Mouse (Mus musculus): ENCODE results near the gene Cadm1. TPM values are rescaled to one million over a fixed set of nuclear protein-coding genes. Genes with fewer than 3 reads are reported as not detected.

The Cadm1 gene
- polyA plus RNA-seq, 1 experiment: 92.2 TPM

GRCm38 (mm10) chr9:47762913-47763312, 232.9 kb downstream of the Cadm1 start:
- H3K27ac ChIP-seq (ENCODE audit: control insufficient read depth, insufficient read depth, low read depth, low read length): no peak overlapping the region

GRCm38 (mm10) chr9:47764920-47765319, 234.9 kb downstream of the Cadm1 start:
- Histone ChIP-seq H3K4me1 (ENCODE audit: control insufficient read depth, insufficient read depth, low read length) (no peaks in the 10 kb centered on the region), H3K4me3 (ENCODE audit: control insufficient read depth, low read depth, low read length) (no peak overlapping the region), H3K27ac (ENCODE audit: control insufficient read depth, insufficient read depth, low read depth, low read length) (no peak overlapping the region), H3K27me3 (ENCODE audit: control insufficient read depth, insufficient read depth, low read length) (no peaks in the 10 kb centered on the region), H3K36me3 (ENCODE audit: control insufficient read depth, insufficient read depth, low read length) (no peaks in the 10 kb centered on the region)
- TF ChIP-seq CTCF (IDR thresholded peaks at IDR 0.05; ENCODE audit: control insufficient read depth, insufficient read depth, insufficient replicate concordance, low read depth, low read length) (no peak), POLR2A (IDR thresholded peaks at IDR 0.05; ENCODE audit: control insufficient read depth, low read depth, low read length) (no peak)

More at GRCm38 (mm10) chr9:47762913-47763312, 232.9 kb downstream of the Cadm1 start:
- TF ChIP-seq POLR2A (IDR thresholded peaks at IDR 0.05; ENCODE audit: control insufficient read depth, low read depth, low read length) (no peak), CTCF (IDR thresholded peaks at IDR 0.05; ENCODE audit: control insufficient read depth, insufficient read depth, insufficient replicate concordance, low read depth, low read length) (no peak)
- no peaks in the 10 kb centered on the region for H3K4me1 ChIP-seq (ENCODE audit: control insufficient read depth, insufficient read depth, low read length)
- no peak overlapping the region for H3K4me3 ChIP-seq (ENCODE audit: control insufficient read depth, low read depth, low read length)
- H3K27me3 ChIP-seq (ENCODE audit: control insufficient read depth, insufficient read depth, low read length): no peaks in the 10 kb centered on the region
- H3K36me3 ChIP-seq (ENCODE audit: control insufficient read depth, insufficient read depth, low read length): no peaks in the 10 kb centered on the region

- Histone ChIP-seq H3K4me1 (ENCODE audit: control insufficient read depth, insufficient read depth, low read length) (no peaks in the 10 kb centered on the region), H3K4me3 (ENCODE audit: control insufficient read depth, low read depth, low read length) (no peak overlapping the region), H3K27me3 (ENCODE audit: control insufficient read depth, insufficient read depth, low read length) (no peaks in the 10 kb centered on the region), H3K27ac (ENCODE audit: control insufficient read depth, insufficient read depth, low read depth, low read length) (no peak overlapping the region), H3K36me3 (ENCODE audit: control insufficient read depth, insufficient read depth, low read length) (no peaks in the 10 kb centered on the region)
- TF ChIP-seq CTCF (IDR thresholded peaks at IDR 0.05; ENCODE audit: control insufficient read depth, insufficient read depth, insufficient replicate concordance, low read depth, low read length) (no peak), POLR2A (IDR thresholded peaks at IDR 0.05; ENCODE audit: control insufficient read depth, low read depth, low read length) (no peak)
Measured at GRCm38 (mm10) chr9:47765323-47765722, 235.3 kb downstream of the Cadm1 start.

DNA sequence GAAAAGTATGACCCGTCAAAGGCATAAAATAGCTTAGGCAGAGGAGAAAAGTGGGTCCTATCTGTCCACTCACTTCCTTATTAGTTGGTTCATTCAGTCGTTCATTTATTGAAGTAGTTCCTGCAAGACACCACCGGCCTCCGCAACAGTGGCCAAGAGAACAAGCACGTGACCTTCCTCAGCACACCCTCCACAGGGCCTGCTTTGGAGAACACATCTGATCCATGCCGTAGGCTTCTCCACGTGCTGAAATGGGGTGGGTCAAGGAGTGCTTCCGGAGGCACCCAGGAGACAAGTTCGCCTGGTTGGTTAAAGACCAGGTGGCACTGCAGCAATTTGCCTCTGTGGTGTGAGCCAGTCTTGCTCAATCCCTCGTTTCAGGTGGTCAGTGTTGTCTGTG, 236.4 kb downstream of the Cadm1 start:
- no peaks in the 10 kb centered on the region for H3K36me3 ChIP-seq (ENCODE audit: control insufficient read depth, insufficient read depth, low read length)
- H3K4me3 ChIP-seq (ENCODE audit: control insufficient read depth, low read depth, low read length): no peak overlapping the region
- H3K27me3 ChIP-seq (ENCODE audit: control insufficient read depth, insufficient read depth, low read length): no peaks in the 10 kb centered on the region
- H3K27ac ChIP-seq (ENCODE audit: control insufficient read depth, insufficient read depth, low read depth, low read length): no peak overlapping the region
- H3K4me1 ChIP-seq (ENCODE audit: control insufficient read depth, insufficient read depth, low read length): no peaks in the 10 kb centered on the region
- TF ChIP-seq CTCF (IDR thresholded peaks at IDR 0.05; ENCODE audit: control insufficient read depth, insufficient read depth, insufficient replicate concordance, low read depth, low read length) (no peak), POLR2A (IDR thresholded peaks at IDR 0.05; ENCODE audit: control insufficient read depth, low read depth, low read length) (no peak)

GRCm38 (mm10) chr9:47770836-47771235, 240.9 kb downstream of the Cadm1 start:
- Histone ChIP-seq H3K36me3 (ENCODE audit: control insufficient read depth, insufficient read depth, low read length) (no peaks in the 10 kb centered on the region), H3K4me3 (ENCODE audit: control insufficient read depth, low read depth, low read length) (no peak overlapping the region), H3K27ac (ENCODE audit: control insufficient read depth, insufficient read depth, low read depth, low read length) (no peak overlapping the region; the same call in 1 of the 2 replicates), H3K4me1 (ENCODE audit: control insufficient read depth, insufficient read depth, low read length) (no peaks in the 10 kb centered on the region), H3K27me3 (ENCODE audit: control insufficient read depth, insufficient read depth, low read length) (no peaks in the 10 kb centered on the region)
- TF ChIP-seq CTCF (IDR thresholded peaks at IDR 0.05; ENCODE audit: control insufficient read depth, insufficient read depth, insufficient replicate concordance, low read depth, low read length) (no peak), POLR2A (IDR thresholded peaks at IDR 0.05; ENCODE audit: control insufficient read depth, low read depth, low read length) (no peak)

GRCm38 (mm10) chr9:47771953-47772352, 242.0 kb downstream of the Cadm1 start:
- TF ChIP-seq POLR2A (IDR thresholded peaks at IDR 0.05; ENCODE audit: control insufficient read depth, low read depth, low read length) (no peak), CTCF (IDR thresholded peaks at IDR 0.05; ENCODE audit: control insufficient read depth, insufficient read depth, insufficient replicate concordance, low read depth, low read length) (no peak)
- H3K4me1 ChIP-seq (ENCODE audit: control insufficient read depth, insufficient read depth, low read length): no peaks in the 10 kb centered on the region
- no peak overlapping the region for H3K27ac ChIP-seq (ENCODE audit: control insufficient read depth, insufficient read depth, low read depth, low read length)
- no peaks in the 10 kb centered on the region for H3K27me3 ChIP-seq (ENCODE audit: control insufficient read depth, insufficient read depth, low read length)
- H3K36me3 ChIP-seq (ENCODE audit: control insufficient read depth, insufficient read depth, low read length): no peaks in the 10 kb centered on the region
- H3K4me3 ChIP-seq (ENCODE audit: control insufficient read depth, low read depth, low read length): no peak overlapping the region

DNA sequence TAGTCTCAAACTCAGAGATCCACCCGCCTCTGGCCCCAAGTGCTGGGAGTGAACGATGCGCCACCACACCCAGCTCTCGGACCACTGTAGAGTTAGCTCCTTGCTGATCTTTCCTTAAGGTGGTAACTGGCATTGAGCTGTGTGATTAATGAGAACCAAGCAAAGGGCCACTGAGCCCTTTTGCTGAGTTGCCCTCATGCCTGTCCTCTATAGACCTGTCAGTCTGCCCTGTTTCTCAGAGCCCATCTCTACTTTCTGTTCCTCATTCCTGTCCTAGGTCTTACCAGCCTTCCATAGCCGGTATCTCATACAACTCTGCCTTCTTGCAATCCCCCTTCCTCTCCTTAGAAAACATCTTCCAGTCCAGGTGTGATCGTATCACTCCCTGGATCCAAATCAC, 242.8 kb downstream of the Cadm1 start:
- Histone ChIP-seq H3K27me3 (ENCODE audit: control insufficient read depth, insufficient read depth, low read length) (no peaks in the 10 kb centered on the region), H3K4me1 (ENCODE audit: control insufficient read depth, insufficient read depth, low read length) (no peaks in the 10 kb centered on the region), H3K36me3 (ENCODE audit: control insufficient read depth, insufficient read depth, low read length) (no peaks in the 10 kb centered on the region), H3K27ac (ENCODE audit: control insufficient read depth, insufficient read depth, low read depth, low read length) (no peak overlapping the region), H3K4me3 (ENCODE audit: control insufficient read depth, low read depth, low read length) (no peak overlapping the region)
- TF ChIP-seq CTCF (IDR thresholded peaks at IDR 0.05; ENCODE audit: control insufficient read depth, insufficient read depth, insufficient replicate concordance, low read depth, low read length) (no peak), POLR2A (IDR thresholded peaks at IDR 0.05; ENCODE audit: control insufficient read depth, low read depth, low read length) (no peak)

All from testis, adult 2 months (tissue).